Comparison of ENCODE assay signal across 15 mouse cellular contexts in the genomic region with DNA sequence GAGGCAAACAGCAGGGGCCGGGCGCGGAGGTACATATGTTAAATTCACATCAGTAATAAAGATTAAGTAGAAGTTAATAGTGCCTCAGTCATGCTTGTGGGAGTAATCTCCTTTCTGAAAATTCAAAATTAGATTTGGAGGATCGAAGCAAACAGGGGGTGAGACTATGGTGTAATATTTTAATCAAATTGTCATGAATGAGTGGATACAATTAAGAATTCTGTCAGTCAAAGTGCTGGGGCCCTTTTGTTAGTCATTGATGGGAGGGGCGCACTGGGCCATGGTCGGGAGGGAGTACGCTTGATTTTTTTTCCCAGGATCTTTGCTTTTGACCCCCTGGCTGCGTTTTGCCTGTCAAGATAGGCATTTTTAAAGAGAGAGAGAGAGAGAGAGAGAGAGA.
DNase-seq lines count a peak whose midpoint lies in the region; ATAC-seq and TF ChIP-seq lines count a peak whose summit lies in the region.
"Had no signal": no experiment of that assay in that cellular context is flagged by ENCODE, and none has a peak within 500 bp of the region (broad histone marks: within the 10 kb centered on the region; RNA-seq: fewer than 3 reads in every experiment).

No protein-coding gene starts in this region.

- H3K9ac ChIP-seq in embryonic facial prominence, embryonic 12.5 days, result no peak overlapping the region
- H3K9ac ChIP-seq in forebrain, embryonic 16.5 days (replicated peaks; ENCODE audit: low read depth, low read length), result no peak overlapping the region
- no peak overlapping the region for H3K9ac ChIP-seq in neural tube, embryonic 15.5 days (replicated peaks)
- no peak overlapping the region for H3K9ac ChIP-seq in lung, postnatal 0 days (replicated peaks; ENCODE audit: low read depth)

- DNase-seq in midbrain, embryonic 10.5 days (ENCODE audit: low spot score), result no peak
- no peak for DNase-seq in kidney, postnatal 25 days
- DNase-seq in lung, postnatal 0 days (ENCODE audit: low spot score), result no peak
- no peak for DNase-seq in cerebellum, postnatal 4 days (ENCODE audit: low spot score in 2 of 2)
- DNase-seq: cerebellum, adult 2 months; gastrocnemius, postnatal 10 days; heart, postnatal 4 days; kidney, adult 18-20 months; liver; lung, adult 2 months had no signal

- 31% methylated on average over 8 of the region's 8 CpGs for WGBS in embryonic facial prominence, embryonic 12.5 days
- 25% methylated on average over 8 of the region's 8 CpGs for WGBS in forebrain, embryonic 16.5 days
- 27% methylated on average over 8 of the region's 8 CpGs for WGBS in midbrain, embryonic 10.5 days
- WGBS in neural tube, embryonic 15.5 days, result 19% methylated on average over 8 of the region's 8 CpGs
- 45% methylated on average over 8 of the region's 8 CpGs for WGBS in lung, postnatal 0 days

- no peak overlapping the region for H3K4me3 ChIP-seq in embryonic facial prominence, embryonic 12.5 days
- no peak overlapping the region for H3K4me3 ChIP-seq in forebrain, embryonic 16.5 days (replicated peaks; ENCODE audit: low read length)
- H3K4me3 ChIP-seq in midbrain, embryonic 10.5 days, result peak overlapping the region; percentile 56
- no peak overlapping the region for H3K4me3 ChIP-seq in neural tube, embryonic 15.5 days (replicated peaks)
- no peak overlapping the region for H3K4me3 ChIP-seq in lung, postnatal 0 days (ENCODE audit: low read depth, low read length)

- ATAC-seq in embryonic facial prominence, embryonic 12.5 days (ENCODE audit: insufficient number of reproducible peaks, insufficient read depth, low FRiP score, low TSS enrichment), result no peak
- no peak for ATAC-seq in forebrain, embryonic 16.5 days
- no peak for ATAC-seq in neural tube, embryonic 15.5 days (ENCODE audit: low FRiP score)
- no peak for ATAC-seq in lung, postnatal 0 days
- ATAC-seq: Patski had no signal

- H3K36me3 ChIP-seq in embryonic facial prominence, embryonic 12.5 days, result no peaks in the 10 kb centered on the region
- no peaks in the 10 kb centered on the region for H3K36me3 ChIP-seq in forebrain, embryonic 16.5 days (ENCODE audit: control insufficient read depth, insufficient read depth)
- H3K36me3 ChIP-seq in midbrain, embryonic 10.5 days, result no peaks in the 10 kb centered on the region
- H3K36me3 ChIP-seq in neural tube, embryonic 15.5 days, result no peaks in the 10 kb centered on the region
- no peaks in the 10 kb centered on the region for H3K36me3 ChIP-seq in lung, postnatal 0 days (ENCODE audit: insufficient read depth, low read length)
- H3K36me3 ChIP-seq: heart, embryonic 10.5 days had no signal

- H3K9me3 ChIP-seq in embryonic facial prominence, embryonic 12.5 days, result no peaks in the 10 kb centered on the region
- no peaks in the 10 kb centered on the region for H3K9me3 ChIP-seq in forebrain, embryonic 16.5 days (ENCODE audit: control insufficient read depth, low read length)
- H3K9me3 ChIP-seq in midbrain, embryonic 10.5 days (replicated peaks), result no peaks in the 10 kb centered on the region
- H3K9me3 ChIP-seq in neural tube, embryonic 15.5 days (replicated peaks), result no peaks in the 10 kb centered on the region
- no peaks in the 10 kb centered on the region for H3K9me3 ChIP-seq in lung, postnatal 0 days (ENCODE audit: low read length)
- H3K9me3 ChIP-seq: heart, embryonic 10.5 days had no signal

- peaks cover 48% of the 10 kb centered on the region for H3K27me3 ChIP-seq in embryonic facial prominence, embryonic 12.5 days
- H3K27me3 ChIP-seq in forebrain, embryonic 16.5 days (replicated peaks; ENCODE audit: control insufficient read depth, insufficient read depth, low read length), result 0 out of 2 replicates have a peak, but pooled peaks cover 2% of the 10 kb centered on the region
- H3K27me3 ChIP-seq in midbrain, embryonic 10.5 days (ENCODE audit: low read depth, poor library complexity, severe bottlenecking), result peaks cover 55% of the 10 kb centered on the region
- H3K27me3 ChIP-seq in neural tube, embryonic 15.5 days (replicated peaks), result no peaks in the 10 kb centered on the region
- H3K27me3 ChIP-seq in lung, postnatal 0 days (replicated peaks; ENCODE audit: insufficient read depth, low read length), result no peaks in the 10 kb centered on the region; the same call in 1 of the 2 replicates

- peak overlapping the region; percentile 81; the same call in 1 of the 2 replicates for H3K4me2 ChIP-seq in embryonic facial prominence, embryonic 12.5 days (replicated peaks)
- peak overlapping the region; percentile 91; the same call in 1 of the 2 replicates for H3K4me2 ChIP-seq in forebrain, embryonic 16.5 days (ENCODE audit: low read length)
- peak overlapping the region; percentile 88 for H3K4me2 ChIP-seq in neural tube, embryonic 15.5 days
- no peak overlapping the region for H3K4me2 ChIP-seq in lung, postnatal 0 days (replicated peaks; ENCODE audit: low read depth, low read length)

- peaks cover 15% of the 10 kb centered on the region for H3K4me1 ChIP-seq in embryonic facial prominence, embryonic 12.5 days
- peaks cover 30% of the 10 kb centered on the region for H3K4me1 ChIP-seq in forebrain, embryonic 16.5 days (replicated peaks; ENCODE audit: control insufficient read depth, insufficient read depth, low read length)
- peaks cover 47% of the 10 kb centered on the region for H3K4me1 ChIP-seq in midbrain, embryonic 10.5 days
- peaks cover 30% of the 10 kb centered on the region for H3K4me1 ChIP-seq in neural tube, embryonic 15.5 days
- no peaks in the 10 kb centered on the region for H3K4me1 ChIP-seq in lung, postnatal 0 days (ENCODE audit: insufficient read depth, low read depth, low read length)

- no peak overlapping the region for H3K27ac ChIP-seq in embryonic facial prominence, embryonic 12.5 days
- no peak overlapping the region for H3K27ac ChIP-seq in forebrain, embryonic 16.5 days (ENCODE audit: low read length)
- H3K27ac ChIP-seq in midbrain, embryonic 10.5 days (replicated peaks), result peak overlapping the region; percentile 77; the same call in 1 of the 2 replicates
- no peak overlapping the region for H3K27ac ChIP-seq in neural tube, embryonic 15.5 days (replicated peaks)
- no peak overlapping the region for H3K27ac ChIP-seq in lung, postnatal 0 days (ENCODE audit: low read length)
- H3K27ac ChIP-seq: heart, embryonic 10.5 days had no signal

- no peak for TF ChIP-seq EP300 in lung, postnatal 0 days (IDR thresholded peaks at IDR 0.05)

- TF ChIP-seq CTCF in lung, postnatal 0 days (IDR thresholded peaks at IDR 0.05), result no peak
